Mouse (Mus musculus) embryonic fibroblast, embryonic 13.5 days (primary cell): ENCODE data around the gene Ugt1a9. TPM values are rescaled to one million over a fixed set of nuclear protein-coding genes. Genes with fewer than 3 reads are reported as not detected.
"Not testable (repeated sequence)": the region's sequence is repeated elsewhere in the genome, so short reads cannot be mapped to it uniquely, and the experiment has no call there.

Experiments used
- H3K27ac ChIP-seq: 2 replicates; pipeline ENCODE4 v1.5.1; 2012; ENCODE audit warnings: low read length, control low read depth, inconsistent platforms; ENCODE audit not compliant: insufficient read depth
- H3K4me1 ChIP-seq: 2 replicates; pipeline ENCODE4 v1.6.1; 2011; ENCODE audit warnings: low read length; ENCODE audit not compliant: control insufficient read depth, insufficient read depth
- H3K4me3 ChIP-seq: 2 replicates; pipeline ENCODE4 v1.5.1; 2011; ENCODE audit warnings: mild to moderate bottlenecking, control low read depth, low read length; ENCODE audit not compliant: insufficient read depth
- CTCF ChIP-seq: IDR thresholded peaks from 2 replicates; pipeline ENCODE4 v1.5.1; 2011; ENCODE audit warnings: mild to moderate bottlenecking, control low read depth, low read length, moderate library complexity, borderline replicate concordance; ENCODE audit not compliant: insufficient read depth
- POLR2A ChIP-seq: IDR thresholded peaks from 2 replicates; pipeline ENCODE4 v1.6.1; 2011; ENCODE audit warnings: low read depth, mild to moderate bottlenecking, control low read depth, low read length, moderate library complexity
- polyA plus RNA-seq: library from polyadenylated mRNA; stranded (reverse); fragments of >200 nt; gene quantifications from 2 replicates; pipeline ENCODE4 v1.2.4, GENCODE M21; 2011; ENCODE audit warnings: low read depth; ENCODE audit not compliant: missing spikeins, insufficient read length

Gene Ugt1a9
- polyA plus RNA-seq, 1 experiment = not detected

GRCm38 (mm10) chr1:88215466-88216380 is 145.1 kb downstream of the Ugt1a9 start:
- no peak overlapping the region for H3K27ac ChIP-seq
- no peak for TF ChIP-seq POLR2A
- TF ChIP-seq CTCF = no peak
- H3K4me1 ChIP-seq = no peaks in the 10 kb centered on the region
- no peak overlapping the region for H3K4me3 ChIP-seq

DNA sequence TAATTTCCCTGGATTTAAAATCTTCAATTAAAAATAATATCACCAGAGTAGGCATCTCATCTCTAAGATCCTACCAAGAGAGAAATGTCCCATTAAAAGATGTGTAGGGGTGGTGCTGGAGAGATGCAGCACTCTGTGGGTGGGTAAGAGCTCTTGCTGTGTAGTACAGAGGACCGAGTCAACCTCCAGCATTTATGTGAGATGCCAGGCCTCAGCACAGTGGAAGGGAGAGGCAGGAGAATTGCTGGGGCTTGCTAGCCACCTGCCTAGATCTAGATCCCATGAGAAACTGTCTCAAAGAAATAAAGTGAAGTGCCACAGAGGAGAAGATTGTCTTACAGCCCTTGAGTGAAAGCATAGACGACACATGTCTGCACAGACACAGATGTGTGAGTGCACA is 146.0 kb downstream of the Ugt1a9 start:
- no peak for TF ChIP-seq POLR2A
- TF ChIP-seq CTCF = no peak
- H3K4me1 ChIP-seq = no peaks in the 10 kb centered on the region
- no peak overlapping the region for H3K4me3 ChIP-seq
- no peak overlapping the region for H3K27ac ChIP-seq

- H3K4me1 ChIP-seq = no peaks in the 10 kb centered on the region
- TF ChIP-seq POLR2A (no peak), CTCF (no peak)
- no peak overlapping the region for H3K4me3 ChIP-seq
- no peak overlapping the region for H3K27ac ChIP-seq
Measured at GRCm38 (mm10) chr1:88217144-88217543, 146.5 kb downstream of the Ugt1a9 start.

GRCm38 (mm10) chr1:88217576-88217975 is 147.0 kb downstream of the Ugt1a9 start:
- Histone ChIP-seq H3K27ac (no peak overlapping the region), H3K4me1 (no peaks in the 10 kb centered on the region), H3K4me3 (no peak overlapping the region)
- TF ChIP-seq CTCF = no peak
- TF ChIP-seq POLR2A = no peak

- H3K4me3 ChIP-seq = no peak overlapping the region
- H3K4me1 ChIP-seq = no peaks in the 10 kb centered on the region
- no peak for TF ChIP-seq POLR2A
- H3K27ac ChIP-seq = no peak overlapping the region
Measured at GRCm38 (mm10) chr1:88218051-88218450, 147.5 kb downstream of the Ugt1a9 start.

- Histone ChIP-seq H3K4me3 (no peak overlapping the region), H3K27ac (no peak overlapping the region), H3K4me1 (no peaks in the 10 kb centered on the region)
- TF ChIP-seq POLR2A (no peak), CTCF (no peak)
Measured at GRCm38 (mm10) chr1:88218591-88218990, 148.0 kb downstream of the Ugt1a9 start.

GRCm38 (mm10) chr1:88219054-88219453 is 148.5 kb downstream of the Ugt1a9 start:
- H3K4me1 ChIP-seq = no peaks in the 10 kb centered on the region
- no peak overlapping the region for H3K4me3 ChIP-seq
- TF ChIP-seq POLR2A (no peak), CTCF (no peak)
- no peak overlapping the region for H3K27ac ChIP-seq

DNA sequence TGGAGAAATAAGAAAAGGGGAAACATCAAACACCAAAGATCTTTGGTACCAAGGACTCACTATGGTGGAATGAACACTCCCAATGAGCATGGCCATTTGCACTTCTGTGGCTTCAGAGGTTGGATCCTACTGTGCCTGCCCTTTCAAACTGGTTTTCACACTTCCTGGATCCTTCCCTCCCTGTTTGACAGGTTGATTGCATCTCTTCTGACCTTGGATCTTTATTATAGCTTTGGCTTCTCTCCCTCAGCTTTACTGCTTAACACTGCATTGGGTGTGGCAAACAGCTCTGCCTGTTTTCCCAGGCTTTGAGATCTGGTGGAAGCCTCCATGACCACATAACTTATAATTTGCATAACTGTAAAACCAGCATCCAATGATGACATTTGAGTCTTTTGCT is 149.7 kb downstream of the Ugt1a9 start:
- H3K4me3 ChIP-seq = no peak overlapping the region
- no peaks in the 10 kb centered on the region for H3K4me1 ChIP-seq
- no peak overlapping the region for H3K27ac ChIP-seq
- no peak for TF ChIP-seq POLR2A
- TF ChIP-seq CTCF = no peak

DNA sequence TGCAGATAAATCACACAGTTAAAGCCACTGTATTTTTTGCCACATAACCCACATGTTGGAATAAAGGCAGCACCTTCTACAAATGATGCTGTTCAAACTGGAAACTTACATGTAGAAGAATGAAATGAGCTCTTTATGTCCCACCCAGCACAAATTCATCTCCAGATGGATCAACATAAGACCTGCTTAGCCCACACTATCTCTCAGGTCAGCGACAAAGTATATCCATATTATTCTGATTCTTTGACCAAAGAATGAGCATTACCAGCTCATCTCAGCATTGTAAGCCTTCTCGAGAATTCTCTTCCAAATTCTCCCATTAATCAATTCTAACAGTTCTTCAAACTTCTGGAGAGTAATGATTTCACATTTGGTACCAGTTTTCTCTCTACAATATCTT is 151.6 kb downstream of the Ugt1a9 start:
- Histone ChIP-seq H3K4me3 (no peak overlapping the region), H3K27ac (no peak overlapping the region), H3K4me1 (no peaks in the 10 kb centered on the region)
- TF ChIP-seq POLR2A (no peak), CTCF (no peak)

GRCm38 (mm10) chr1:88223011-88223515 is 152.5 kb downstream of the Ugt1a9 start:
- not testable (repeated sequence) for H3K4me3 ChIP-seq, H3K4me1 ChIP-seq, H3K27ac ChIP-seq
